Mouse (Mus musculus) liver, embryonic 14.5 days (tissue): ENCODE measurements around the gene Muc1. TPM values are rescaled to one million over a fixed set of nuclear protein-coding genes. Genes with fewer than 3 reads are reported as not detected.

ENCODE experiments used
- ATAC-seq: fragments of 200-750 bp; cut with Nextera tagmentation; 2 replicates; pipeline ENCODE4 v1.8.0; 2017; ENCODE audit warnings: moderate number of reproducible peaks, mild to moderate bottlenecking, moderate library complexity; ENCODE audit not compliant: insufficient read depth
- DNase-seq, 3 experiments: peaks; one replicate each; pipeline ENCODE4 v3.0.0-alpha.2; 2012 to 2013; ENCODE audit warnings: low read depth in 3 of 3, low spot score in 3 of 3
- H3K27ac ChIP-seq: fragments of 300-500 bp; sonication (generic); 2 replicates; pipeline ENCODE4 v1.5.1; 2014; ENCODE audit warnings: moderate library complexity, mild to moderate bottlenecking, control low read depth, inconsistent platforms
- H3K27me3 ChIP-seq: fragments of 300-500 bp; sonication (generic); 2 replicates; pipeline ENCODE4 v1.6.1; 2014; ENCODE audit warnings: mild to moderate bottlenecking, low read length, moderate library complexity; ENCODE audit not compliant: control insufficient read depth, insufficient read depth
- H3K36me3 ChIP-seq: fragments of 300-500 bp; sonication (generic); replicated peaks from 2 replicates; pipeline ENCODE4 v1.6.1; 2014; ENCODE audit warnings: low read depth; ENCODE audit not compliant: control insufficient read depth, insufficient read depth
- H3K4me1 ChIP-seq, 2 experiments: fragments of 200-500 bp in 1 of 2; fragments of 300-500 bp in 1 of 2; sonication (generic) in 1 of 2; replicated peaks; 2 replicates each; pipeline ENCODE4 v1.6.1; 2012 to 2014; ENCODE audit warnings: antibody characterized with exemption in 1 of 2, inconsistent platforms in 1 of 2, low read length in 1 of 2; ENCODE audit not compliant: control insufficient read depth in 2 of 2, insufficient read depth in 2 of 2
- H3K4me2 ChIP-seq: fragments of 300-500 bp; sonication (generic); 2 replicates; pipeline ENCODE4 v1.6.1; 2014; ENCODE audit warnings: low read depth, mild to moderate bottlenecking, control low read depth, moderate library complexity
- H3K4me3 ChIP-seq, 2 experiments: fragments of 200-500 bp in 1 of 2; fragments of 300-500 bp in 1 of 2; sonication (generic) in 1 of 2; 2 replicates each; pipeline ENCODE4 v1.5.1; 2012 to 2014; ENCODE audit warnings: low read depth in 2 of 2, low read length in 2 of 2, mild to moderate bottlenecking in 2 of 2, control low read depth in 1 of 2, inconsistent platforms in 1 of 2, moderate library complexity in 1 of 2; ENCODE audit not compliant: insufficient read depth in 1 of 2
- H3K9ac ChIP-seq: fragments of 300-500 bp; sonication (generic); replicated peaks from 2 replicates; pipeline ENCODE4 v1.6.1; 2014; ENCODE audit warnings: mild to moderate bottlenecking, control low read depth, moderate library complexity
- H3K9me3 ChIP-seq: fragments of 300-500 bp; sonication (generic); 2 replicates; pipeline ENCODE4 v1.6.1; 2016; ENCODE audit warnings: low read length, mixed read lengths; ENCODE audit not compliant: control insufficient read depth
- CTCF ChIP-seq: IDR thresholded peaks from 2 replicates; pipeline ENCODE4 v1.5.1; 2016; ENCODE audit warnings: antibody characterized with exemption, low read depth, control low read depth
- EP300 ChIP-seq: IDR thresholded peaks from 2 replicates; pipeline ENCODE4 v1.6.1; 2016; ENCODE audit warnings: antibody characterized with exemption, low read depth
- WGBS: fragments of 180-500 bp; shearing (Covaris S2); extraction: QIAGEN DNeasy Blood & Tissue Kit; methylation state at CpG from one replicate; pipeline ENCODE4 v1.1.7; 2014; ENCODE audit not compliant: insufficient replicate concordance; 5-methylcytosine and 5-hydroxymethylcytosine counted together
- polyA plus RNA-seq, 2 experiments: library from polyadenylated mRNA; depleted of rRNA in 1 of 2; stranded (reverse) in 1 of 2; unstranded in 1 of 2; fragments of >200 nt; fragmentation: Nextera tagmentation in 1 of 2; extraction: Ambion mirVana in 1 of 2; gene quantifications; 2 replicates each; pipeline versions ENCODE4 v1.2.1 to v1.2.3; 2012 to 2014

The Muc1 gene
- polyA plus RNA-seq, 2 experiments, result 0.08 to 0.18 TPM

DNA sequence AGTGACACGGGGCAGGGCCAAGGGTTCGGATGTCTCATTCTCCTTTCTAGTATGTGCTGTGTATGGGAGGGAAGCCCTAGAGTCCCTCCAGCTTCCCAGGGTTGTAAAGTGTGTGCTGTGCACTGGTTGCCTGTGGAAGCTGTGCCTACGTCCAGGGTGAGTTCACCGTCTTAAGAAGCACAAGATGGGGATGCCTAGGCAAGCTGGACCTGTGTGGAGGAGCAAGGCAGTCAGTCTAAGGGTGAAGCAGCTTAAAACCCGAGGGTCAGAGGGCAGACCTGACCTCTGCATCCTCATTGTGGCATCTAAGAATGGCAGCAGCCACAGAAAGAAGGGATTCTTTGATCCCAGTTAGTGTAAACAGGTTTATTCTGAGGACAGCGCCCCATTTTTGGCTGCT is 20.1 kb upstream of the Muc1 start:
- Histone ChIP-seq H3K4me2 (no peak overlapping the region), H3K4me1 (peaks cover 5 to 9% of the 10 kb centered on the region in 2 experiments), H3K27me3 (no peaks in the 10 kb centered on the region), H3K9ac (no peak overlapping the region), H3K27ac (no peak overlapping the region), H3K36me3 (peaks cover 18% of the 10 kb centered on the region), H3K4me3 (no peak overlapping the region), H3K9me3 (no peaks in the 10 kb centered on the region)
- no peak for ATAC-seq
- no peak for TF ChIP-seq EP300
- no peak for TF ChIP-seq CTCF
- 76% methylated on average over 6 of the region's 6 CpGs for WGBS
- DNase-seq, result no peak

DNA sequence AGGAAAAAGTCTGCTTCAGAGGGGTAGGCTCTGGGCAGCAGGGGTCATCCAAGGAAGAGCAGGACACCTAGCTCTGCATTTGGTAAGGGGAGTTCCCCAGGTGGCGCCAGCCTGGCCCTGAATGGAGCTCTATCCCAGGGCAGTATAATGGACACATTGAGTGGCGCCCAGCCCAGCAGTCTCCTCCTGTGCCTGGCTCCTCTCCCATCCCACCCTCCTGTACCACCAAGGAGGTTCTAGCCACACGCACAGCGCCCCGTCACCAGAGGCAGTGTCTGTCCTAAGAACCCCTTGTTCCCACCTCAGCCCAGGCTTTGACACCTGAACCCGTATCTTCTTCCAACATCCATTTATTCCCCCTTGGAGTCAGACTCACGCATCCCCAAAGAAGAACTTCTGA is 19.1 kb upstream of the Muc1 start:
- no peak overlapping the region for H3K27ac ChIP-seq
- ATAC-seq (no peak), DNase-seq (no peak)
- no peak overlapping the region for H3K4me3 ChIP-seq
- H3K27me3 ChIP-seq, result no peaks in the 10 kb centered on the region
- no peaks in the 10 kb centered on the region for H3K9me3 ChIP-seq
- H3K4me1 ChIP-seq, result peaks cover 9 to 12% of the 10 kb centered on the region in 2 experiments
- WGBS, result 72% methylated on average over 7 of the region's 7 CpGs
- TF ChIP-seq CTCF (no peak), EP300 (no peak)
- no peak overlapping the region for H3K4me2 ChIP-seq
- H3K9ac ChIP-seq, result no peak overlapping the region
- peaks cover 18% of the 10 kb centered on the region for H3K36me3 ChIP-seq

DNA sequence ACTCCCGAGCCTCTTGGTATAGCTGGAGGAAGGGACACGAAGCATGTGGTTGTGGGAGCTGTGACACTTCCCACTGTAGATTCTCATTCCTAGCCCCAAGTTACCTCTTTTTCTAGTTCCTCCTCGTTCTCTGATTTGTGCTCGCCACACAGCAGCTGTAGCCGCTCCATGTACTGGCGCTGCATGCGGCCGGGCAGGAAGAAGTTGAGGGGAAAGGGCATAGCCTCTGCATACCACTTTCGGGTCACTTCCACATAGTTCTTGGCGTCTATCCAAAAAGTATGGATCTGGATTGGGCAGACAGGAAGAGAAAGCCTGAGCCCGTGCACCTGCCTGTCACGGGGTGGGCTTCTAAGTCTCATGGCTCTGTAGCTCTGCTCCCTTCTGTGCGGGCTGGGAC is 18.7 kb upstream of the Muc1 start:
- ATAC-seq, result no peak
- H3K9me3 ChIP-seq, result no peaks in the 10 kb centered on the region
- H3K27me3 ChIP-seq, result no peaks in the 10 kb centered on the region
- WGBS, result 79% methylated on average over 13 of the region's 13 CpGs
- no peak overlapping the region for H3K4me3 ChIP-seq
- DNase-seq, result no peak
- H3K4me2 ChIP-seq, result no peak overlapping the region
- TF ChIP-seq EP300, result no peak
- TF ChIP-seq CTCF, result no peak
- no peak overlapping the region for H3K27ac ChIP-seq
- H3K9ac ChIP-seq, result no peak overlapping the region
- peaks cover 18% of the 10 kb centered on the region for H3K36me3 ChIP-seq
- H3K4me1 ChIP-seq, result peaks cover 11 to 13% of the 10 kb centered on the region in 2 experiments

DNA sequence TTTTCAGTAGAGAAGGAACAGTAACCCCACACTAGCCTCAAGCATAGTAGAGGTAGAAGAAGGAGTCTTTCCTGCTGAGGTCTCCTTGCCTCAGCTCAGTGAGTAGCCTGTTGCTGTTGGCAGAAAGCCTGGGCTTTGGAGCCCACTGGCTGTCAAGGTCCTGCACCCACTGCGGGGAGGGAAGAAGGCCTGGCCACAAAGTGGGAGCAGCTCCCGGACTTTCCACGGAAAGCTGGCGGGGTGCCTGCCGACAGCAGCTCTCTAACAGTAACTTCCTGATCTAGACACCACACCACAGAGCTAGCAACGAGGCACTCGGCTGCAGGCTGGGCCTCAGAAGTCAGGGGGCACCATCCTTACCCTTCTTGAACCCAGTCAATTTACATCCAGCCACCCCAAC is 18.1 kb upstream of the Muc1 start:
- no peak for TF ChIP-seq EP300
- TF ChIP-seq CTCF, result no peak
- Histone ChIP-seq H3K4me3 (no peak overlapping the region), H3K27me3 (no peaks in the 10 kb centered on the region; the same call in 1 of the 2 replicates), H3K9ac (no peak overlapping the region), H3K9me3 (no peaks in the 10 kb centered on the region), H3K27ac (no peak overlapping the region), H3K4me1 (peaks cover 15 to 18% of the 10 kb centered on the region in 2 experiments), H3K36me3 (peaks cover 18% of the 10 kb centered on the region), H3K4me2 (no peak overlapping the region)
- WGBS, result 63% methylated on average over 7 of the region's 7 CpGs
- DNase-seq (no peak), ATAC-seq (no peak)

DNA sequence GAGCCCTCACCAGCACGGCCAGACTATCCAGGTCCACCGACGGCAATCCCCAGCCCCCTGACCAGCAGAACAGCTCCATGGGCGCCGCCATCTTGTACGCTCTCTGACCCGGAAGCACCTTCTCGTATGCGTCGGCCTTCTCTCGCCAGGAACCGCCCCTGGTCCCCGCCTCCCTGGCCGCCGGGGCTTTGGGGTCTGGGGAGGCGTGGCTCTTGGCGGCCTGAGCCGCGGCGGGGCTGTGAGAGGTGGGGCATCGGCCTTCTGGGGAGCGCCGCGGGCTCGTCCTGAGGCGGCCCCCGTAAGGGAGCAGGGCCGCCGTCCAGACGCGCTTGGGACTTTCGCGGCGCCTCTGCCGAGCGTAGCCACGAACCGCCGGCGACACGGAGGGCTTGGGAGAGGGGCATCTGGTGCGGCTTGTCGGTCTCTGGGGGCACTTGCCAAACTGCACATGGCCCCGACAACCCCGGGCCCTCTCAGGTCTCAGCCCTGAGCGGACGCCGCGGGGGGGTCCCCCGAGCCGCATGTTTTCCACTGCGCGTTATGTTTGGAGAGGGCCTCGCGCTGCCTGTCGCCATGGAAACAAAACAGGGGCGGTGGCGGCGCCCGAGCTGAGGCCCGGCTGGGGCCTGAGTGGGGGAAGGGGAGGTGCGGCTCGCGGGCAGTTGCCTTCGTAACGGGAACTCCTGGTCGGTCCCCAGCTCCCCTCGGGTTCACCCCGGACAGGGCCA is 14.9 kb upstream of the Muc1 start:
- no peaks in the 10 kb centered on the region; the same call in 1 of the 2 replicates for H3K27me3 ChIP-seq
- TF ChIP-seq CTCF (no peak), EP300 (no peak)
- DNase-seq, result peak; percentile 79 to 84 (median 84)

More for the DNA sequence above, 14.9 kb upstream of the Muc1 start:
- under 1% methylated on average over 69 of the region's 69 CpGs for WGBS
- Histone ChIP-seq H3K4me2 (peak overlapping the region; percentile 74), H3K36me3 (peaks cover 4% of the 10 kb centered on the region), H3K27ac (peak overlapping the region; percentile 5), H3K9ac (peak overlapping the region; percentile 73), H3K4me1 (peaks cover 16 to 19% of the 10 kb centered on the region in 2 experiments), H3K9me3 (no peaks in the 10 kb centered on the region), H3K4me3 (peak overlapping the region; percentile 75 to 78)
- ATAC-seq, result peak; percentile 89
